Mouse (Mus musculus) liver, embryonic 14.5 days (tissue): Measurements from ENCODE around the gene Defa20. TPM values are rescaled to one million over a fixed set of nuclear protein-coding genes. Genes with fewer than 3 reads are reported as not detected.
"Not testable (repeated sequence)": the region's sequence is repeated elsewhere in the genome, so short reads cannot be mapped to it uniquely, and the experiment has no call there.

ENCODE experiments used
- ATAC-seq: fragments of 200-750 bp; cut with Nextera tagmentation; 2 replicates; pipeline ENCODE4 v1.8.0; 2017; ENCODE audit warnings: moderate number of reproducible peaks, mild to moderate bottlenecking, moderate library complexity; ENCODE audit not compliant: insufficient read depth
- DNase-seq, 3 experiments: peaks; one replicate each; pipeline ENCODE4 v3.0.0-alpha.2; 2012 to 2013; ENCODE audit warnings: low read depth in 3 of 3, low spot score in 3 of 3
- H3K27ac ChIP-seq: fragments of 300-500 bp; sonication (generic); 2 replicates; pipeline ENCODE4 v1.5.1; 2014; ENCODE audit warnings: moderate library complexity, mild to moderate bottlenecking, control low read depth, inconsistent platforms
- H3K27me3 ChIP-seq: fragments of 300-500 bp; sonication (generic); 2 replicates; pipeline ENCODE4 v1.6.1; 2014; ENCODE audit warnings: mild to moderate bottlenecking, low read length, moderate library complexity; ENCODE audit not compliant: control insufficient read depth, insufficient read depth
- H3K36me3 ChIP-seq: fragments of 300-500 bp; sonication (generic); replicated peaks from 2 replicates; pipeline ENCODE4 v1.6.1; 2014; ENCODE audit warnings: low read depth; ENCODE audit not compliant: control insufficient read depth, insufficient read depth
- H3K4me1 ChIP-seq, 2 experiments: fragments of 200-500 bp in 1 of 2; fragments of 300-500 bp in 1 of 2; sonication (generic) in 1 of 2; replicated peaks; 2 replicates each; pipeline ENCODE4 v1.6.1; 2012 to 2014; ENCODE audit warnings: antibody characterized with exemption in 1 of 2, inconsistent platforms in 1 of 2, low read length in 1 of 2; ENCODE audit not compliant: control insufficient read depth in 2 of 2, insufficient read depth in 2 of 2
- H3K4me2 ChIP-seq: fragments of 300-500 bp; sonication (generic); 2 replicates; pipeline ENCODE4 v1.6.1; 2014; ENCODE audit warnings: low read depth, mild to moderate bottlenecking, control low read depth, moderate library complexity
- H3K4me3 ChIP-seq, 2 experiments: fragments of 200-500 bp in 1 of 2; fragments of 300-500 bp in 1 of 2; sonication (generic) in 1 of 2; 2 replicates each; pipeline ENCODE4 v1.5.1; 2012 to 2014; ENCODE audit warnings: low read depth in 2 of 2, low read length in 2 of 2, mild to moderate bottlenecking in 2 of 2, control low read depth in 1 of 2, inconsistent platforms in 1 of 2, moderate library complexity in 1 of 2; ENCODE audit not compliant: insufficient read depth in 1 of 2
- H3K9ac ChIP-seq: fragments of 300-500 bp; sonication (generic); replicated peaks from 2 replicates; pipeline ENCODE4 v1.6.1; 2014; ENCODE audit warnings: mild to moderate bottlenecking, control low read depth, moderate library complexity
- H3K9me3 ChIP-seq: fragments of 300-500 bp; sonication (generic); 2 replicates; pipeline ENCODE4 v1.6.1; 2016; ENCODE audit warnings: low read length, mixed read lengths; ENCODE audit not compliant: control insufficient read depth
- WGBS: fragments of 180-500 bp; shearing (Covaris S2); extraction: QIAGEN DNeasy Blood & Tissue Kit; methylation state at CpG from one replicate; pipeline ENCODE4 v1.1.7; 2014; ENCODE audit not compliant: insufficient replicate concordance; 5-methylcytosine and 5-hydroxymethylcytosine counted together
- polyA plus RNA-seq, 2 experiments: library from polyadenylated mRNA; depleted of rRNA in 1 of 2; stranded (reverse) in 1 of 2; unstranded in 1 of 2; fragments of >200 nt; fragmentation: Nextera tagmentation in 1 of 2; extraction: Ambion mirVana in 1 of 2; gene quantifications; 2 replicates each; pipeline versions ENCODE4 v1.2.1 to v1.2.3; 2012 to 2014

Gene Defa20
- polyA plus RNA-seq (2012; rRNA removed) (not detected in 2 replicates), polyA plus RNA-seq (2014; fragmentation: Nextera tagmentation; extraction: Ambion mirVana) (not detected in 2 replicates)

DNA sequence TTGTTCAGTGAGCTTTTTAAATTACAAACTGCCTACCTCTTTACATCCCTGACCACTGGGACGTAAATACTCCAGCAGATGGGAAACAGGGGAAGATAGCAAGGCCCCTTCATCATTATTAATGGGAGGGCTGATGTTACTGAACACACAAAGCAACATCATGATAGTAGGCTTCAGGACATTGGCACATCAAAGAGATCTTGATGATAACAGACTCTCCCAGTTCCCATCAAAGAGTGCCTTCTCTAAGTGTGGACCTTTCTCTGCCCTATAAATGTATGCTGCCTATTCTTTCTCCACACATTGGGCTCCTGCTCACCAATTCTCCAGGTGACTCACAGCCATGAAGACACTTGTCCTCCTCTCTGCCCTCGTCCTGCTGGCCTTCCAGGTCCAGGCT is at the start of gene Defa20:
Gene Defa20 (plus strand): TSS at position 301 of the 400 bp plus-strand sequence.
- not testable (repeated sequence) for H3K27ac ChIP-seq, DNase-seq
- WGBS: no CpG with 5 or more reads among the region's 2 CpGs

DNA sequence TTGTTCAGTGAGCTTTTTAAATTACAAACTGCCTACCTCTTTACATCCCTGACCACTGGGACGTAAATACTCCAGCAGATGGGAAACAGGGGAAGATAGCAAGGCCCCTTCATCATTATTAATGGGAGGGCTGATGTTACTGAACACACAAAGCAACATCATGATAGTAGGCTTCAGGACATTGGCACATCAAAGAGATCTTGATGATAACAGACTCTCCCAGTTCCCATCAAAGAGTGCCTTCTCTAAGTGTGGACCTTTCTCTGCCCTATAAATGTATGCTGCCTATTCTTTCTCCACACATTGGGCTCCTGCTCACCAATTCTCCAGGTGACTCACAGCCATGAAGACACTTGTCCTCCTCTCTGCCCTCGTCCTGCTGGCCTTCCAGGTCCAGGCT is 19.7 kb downstream of the Defa20 start, which contains the start of gene Defa32:
Gene Defa32 (plus strand): TSS at position 301 of the 400 bp plus-strand sequence.
- not testable (repeated sequence) for H3K4me2 ChIP-seq, H3K27ac ChIP-seq, ATAC-seq, H3K36me3 ChIP-seq, H3K9ac ChIP-seq, H3K27me3 ChIP-seq, H3K9me3 ChIP-seq, H3K4me1 ChIP-seq, DNase-seq, H3K4me3 ChIP-seq
- WGBS: no CpG with 5 or more reads among the region's 2 CpGs

More for the DNA sequence above, at the start of gene Defa20:
- H3K4me1 ChIP-seq, ATAC-seq, H3K36me3 ChIP-seq, H3K9me3 ChIP-seq, H3K4me3 ChIP-seq, H3K27me3 ChIP-seq, H3K9ac ChIP-seq, H3K4me2 ChIP-seq: not testable (repeated sequence)

Other genes starting within 250 kb of the Defa20 start
- not detected in 2 replicates for gene Defa27, start 193.7 kb upstream of the Defa20 start, polyA plus RNA-seq (2012; rRNA removed)
- gene Defa27, start 193.7 kb upstream of the Defa20 start, polyA plus RNA-seq (2014; fragmentation: Nextera tagmentation; extraction: Ambion mirVana): not detected in 2 replicates
- not detected in 2 replicates for gene Defa29, start 182.2 kb upstream of the Defa20 start, polyA plus RNA-seq (2012; rRNA removed)
- gene Defa29, start 182.2 kb upstream of the Defa20 start, polyA plus RNA-seq (2014; fragmentation: Nextera tagmentation; extraction: Ambion mirVana): not detected in 2 replicates
- gene Defa2, start 130.7 kb upstream of the Defa20 start, polyA plus RNA-seq (2012; rRNA removed): not detected in 2 replicates
- not detected in 2 replicates for gene Defa2, start 130.7 kb upstream of the Defa20 start, polyA plus RNA-seq (2014; fragmentation: Nextera tagmentation; extraction: Ambion mirVana)
- gene Defa33, start 117.4 kb upstream of the Defa20 start, polyA plus RNA-seq (2012; rRNA removed): not detected in 2 replicates
- not detected in 2 replicates for gene Defa33, start 117.4 kb upstream of the Defa20 start, polyA plus RNA-seq (2014; fragmentation: Nextera tagmentation; extraction: Ambion mirVana)
- gene Defa36, start 81.8 kb upstream of the Defa20 start, polyA plus RNA-seq (2012; rRNA removed): not detected in 2 replicates
- gene Defa36, start 81.8 kb upstream of the Defa20 start, polyA plus RNA-seq (2014; fragmentation: Nextera tagmentation; extraction: Ambion mirVana): not detected in 2 replicates
- gene Gm7849, start 52.7 kb upstream of the Defa20 start, polyA plus RNA-seq (2012; rRNA removed): not detected in 2 replicates
- not detected in 2 replicates for gene Gm7849, start 52.7 kb upstream of the Defa20 start, polyA plus RNA-seq (2014; fragmentation: Nextera tagmentation; extraction: Ambion mirVana)
- gene Defa32, start 19.8 kb downstream of the Defa20 start, polyA plus RNA-seq (2012; rRNA removed): not detected in 2 replicates
- not detected in 2 replicates for gene Defa32, start 19.8 kb downstream of the Defa20 start, polyA plus RNA-seq (2014; fragmentation: Nextera tagmentation; extraction: Ambion mirVana)
- gene Defa37, start 56.1 kb downstream of the Defa20 start, polyA plus RNA-seq (2012; rRNA removed): not detected in 2 replicates
- not detected in 2 replicates for gene Defa37, start 56.1 kb downstream of the Defa20 start, polyA plus RNA-seq (2014; fragmentation: Nextera tagmentation; extraction: Ambion mirVana)
- not detected in 2 replicates for gene Defa28, start 73.7 kb downstream of the Defa20 start, polyA plus RNA-seq (2012; rRNA removed)
- not detected in 2 replicates for gene Defa28, start 73.7 kb downstream of the Defa20 start, polyA plus RNA-seq (2014; fragmentation: Nextera tagmentation; extraction: Ambion mirVana)
- gene Gm7861, start 85.2 kb downstream of the Defa20 start, polyA plus RNA-seq (2012; rRNA removed): not detected in 2 replicates
- gene Gm7861, start 85.2 kb downstream of the Defa20 start, polyA plus RNA-seq (2014; fragmentation: Nextera tagmentation; extraction: Ambion mirVana): not detected in 2 replicates
- gene Defa26, start 108.9 kb downstream of the Defa20 start, polyA plus RNA-seq (2012; rRNA removed): not detected in 2 replicates
- gene Defa26, start 108.9 kb downstream of the Defa20 start, polyA plus RNA-seq (2014; fragmentation: Nextera tagmentation; extraction: Ambion mirVana): not detected in 2 replicates
- gene Defa17, start 146.5 kb downstream of the Defa20 start, polyA plus RNA-seq (2012; rRNA removed): not detected in 2 replicates
- gene Defa17, start 146.5 kb downstream of the Defa20 start, polyA plus RNA-seq (2014; fragmentation: Nextera tagmentation; extraction: Ambion mirVana): not detected in 2 replicates
- gene Defa34, start 156.5 kb downstream of the Defa20 start, polyA plus RNA-seq (2012; rRNA removed): not detected in 2 replicates
- gene Defa34, start 156.5 kb downstream of the Defa20 start, polyA plus RNA-seq (2014; fragmentation: Nextera tagmentation; extraction: Ambion mirVana): not detected in 2 replicates
- not detected in 2 replicates for gene AY761184, start 194.4 kb downstream of the Defa20 start, polyA plus RNA-seq (2012; rRNA removed)
- not detected in 2 replicates for gene AY761184, start 194.4 kb downstream of the Defa20 start, polyA plus RNA-seq (2014; fragmentation: Nextera tagmentation; extraction: Ambion mirVana)
- not detected in 2 replicates for gene Defa24, start 225.2 kb downstream of the Defa20 start, polyA plus RNA-seq (2012; rRNA removed)
- not detected in 2 replicates for gene Defa24, start 225.2 kb downstream of the Defa20 start, polyA plus RNA-seq (2014; fragmentation: Nextera tagmentation; extraction: Ambion mirVana)